Mouse (Mus musculus): ENCODE data around the gene Gpr152.

Gene Gpr152

DNA sequence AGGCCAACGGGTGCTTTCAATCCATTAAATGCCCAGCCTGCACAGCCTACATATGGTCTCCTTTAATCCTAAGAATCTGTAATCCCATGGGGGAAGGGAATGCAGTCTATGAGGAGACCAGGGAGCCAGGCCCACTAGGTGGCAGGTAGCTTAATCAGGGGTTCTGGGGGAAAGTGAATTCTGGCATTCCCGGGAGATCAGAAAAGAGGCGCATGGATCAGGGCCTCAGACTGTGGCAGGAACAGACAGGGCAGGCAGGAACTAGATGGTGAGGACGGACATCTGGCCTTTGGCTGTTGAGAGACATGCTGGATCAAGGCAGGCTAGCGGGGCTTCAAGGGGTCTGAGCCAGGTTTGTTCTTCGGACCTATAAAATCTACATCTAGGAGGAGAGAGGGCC lies 38.1 kb upstream of the Gpr152 start:
- no peaks in the 10 kb centered on the region for H3K27me3 ChIP-seq (ENCODE audit: control insufficient read depth, insufficient read depth, low read length, poor library complexity, severe bottlenecking)
- peaks cover 8% of the 10 kb centered on the region for H3K36me3 ChIP-seq (ENCODE audit: control insufficient read depth, insufficient read depth, low read length, poor library complexity, severe bottlenecking)
- no peak for DNase-seq (ENCODE audit: low read depth, low spot score)

GRCm38 (mm10) chr19:4102049-4102448 lies 37.5 kb upstream of the Gpr152 start:
- no peak for DNase-seq (ENCODE audit: low read depth, low spot score)
- Histone ChIP-seq H3K36me3 (ENCODE audit: control insufficient read depth, insufficient read depth, low read length, poor library complexity, severe bottlenecking) (peaks cover 8% of the 10 kb centered on the region), H3K27me3 (ENCODE audit: control insufficient read depth, insufficient read depth, low read length, poor library complexity, severe bottlenecking) (no peaks in the 10 kb centered on the region)

- peak; percentile 23 for DNase-seq (ENCODE audit: low read depth, low spot score)
- Histone ChIP-seq H3K36me3 (ENCODE audit: control insufficient read depth, insufficient read depth, low read length, poor library complexity, severe bottlenecking) (peaks cover 8% of the 10 kb centered on the region), H3K27me3 (ENCODE audit: control insufficient read depth, insufficient read depth, low read length, poor library complexity, severe bottlenecking) (no peaks in the 10 kb centered on the region)
These were observed 37.0 kb upstream of the Gpr152 start for GRCm38 (mm10) chr19:4102626-4103025.

DNA sequence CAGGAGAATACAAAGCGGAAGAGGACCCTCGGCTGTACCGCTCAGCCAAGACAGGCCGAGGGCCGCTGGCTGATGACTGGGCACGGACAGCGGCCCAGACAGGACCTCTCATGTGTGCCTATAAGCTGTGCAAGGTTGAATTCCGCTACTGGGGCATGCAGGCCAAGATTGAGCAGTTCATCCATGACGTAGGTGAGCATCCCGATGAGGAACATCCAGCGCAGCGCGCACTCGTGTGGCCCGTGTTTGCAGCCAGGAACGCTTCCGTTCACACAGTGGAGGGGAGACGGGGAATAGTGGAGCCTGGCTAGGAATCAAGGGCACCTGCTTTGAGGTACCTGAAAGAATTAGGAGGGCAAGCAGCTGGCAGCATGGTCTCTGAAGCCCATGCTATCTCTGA lies 36.3 kb upstream of the Gpr152 start:
- H3K36me3 ChIP-seq (ENCODE audit: control insufficient read depth, insufficient read depth, low read length, poor library complexity, severe bottlenecking): peaks cover 10% of the 10 kb centered on the region
- no peak for DNase-seq (ENCODE audit: low read depth, low spot score)
- H3K27me3 ChIP-seq (ENCODE audit: control insufficient read depth, insufficient read depth, low read length, poor library complexity, severe bottlenecking): no peaks in the 10 kb centered on the region

DNA sequence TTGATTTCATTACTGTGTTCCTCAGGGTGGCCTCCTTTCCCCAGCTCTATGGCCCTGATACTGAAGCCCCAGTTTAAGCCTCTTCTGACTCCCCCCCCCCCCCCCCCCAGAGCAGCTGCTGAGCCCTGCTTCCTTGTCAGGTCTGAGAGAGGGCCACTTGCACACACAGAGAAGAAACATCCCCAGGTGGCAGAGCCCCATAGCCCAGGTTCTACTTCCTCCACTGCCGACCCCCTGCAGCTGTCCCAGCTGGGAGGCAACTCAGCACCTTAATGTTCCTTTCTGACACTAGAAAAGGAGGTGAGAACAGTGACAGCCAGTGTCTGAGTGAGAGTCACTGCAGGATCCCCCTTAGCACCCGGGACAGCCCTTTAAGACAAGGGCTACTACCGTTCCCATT lies 35.8 kb upstream of the Gpr152 start:
- Histone ChIP-seq H3K27me3 (ENCODE audit: control insufficient read depth, insufficient read depth, low read length, poor library complexity, severe bottlenecking) (no peaks in the 10 kb centered on the region), H3K36me3 (ENCODE audit: control insufficient read depth, insufficient read depth, low read length, poor library complexity, severe bottlenecking) (peaks cover 10% of the 10 kb centered on the region)
- DNase-seq (ENCODE audit: low read depth, low spot score): no peak

DNA sequence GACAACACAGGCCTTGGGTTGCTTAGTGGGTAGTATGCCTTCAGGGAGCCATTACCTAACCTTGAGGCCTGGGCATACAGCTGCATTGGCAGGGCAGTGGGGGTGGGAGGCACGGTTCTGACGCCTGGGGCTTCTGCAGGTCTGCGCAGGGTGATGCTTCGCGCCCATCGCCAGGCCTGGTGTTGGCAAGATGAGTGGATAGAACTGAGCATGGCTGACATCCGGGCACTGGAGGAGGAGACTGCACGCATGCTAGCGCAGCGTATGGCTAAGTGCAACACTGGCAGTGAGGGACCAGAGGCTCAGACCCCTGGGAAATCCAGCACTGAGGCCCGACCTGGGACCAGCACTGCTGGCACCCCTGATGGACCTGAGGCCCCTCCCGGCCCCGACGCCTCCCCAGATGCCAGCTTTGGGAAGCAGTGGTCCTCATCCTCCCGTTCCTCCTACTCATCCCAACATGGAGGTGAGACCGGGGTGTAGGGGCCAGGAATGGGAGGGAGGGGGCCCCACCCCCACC lies 34.9 kb upstream of the Gpr152 start:
- DNase-seq (ENCODE audit: low read depth, low spot score): no peak
- peaks cover 10% of the 10 kb centered on the region for H3K36me3 ChIP-seq (ENCODE audit: control insufficient read depth, insufficient read depth, low read length, poor library complexity, severe bottlenecking)
- no peaks in the 10 kb centered on the region for H3K27me3 ChIP-seq (ENCODE audit: control insufficient read depth, insufficient read depth, low read length, poor library complexity, severe bottlenecking)

GRCm38 (mm10) chr19:4106654-4107053 lies 32.9 kb upstream of the Gpr152 start:
- DNase-seq (ENCODE audit: low read depth, low spot score): no peak
- Histone ChIP-seq H3K36me3 (ENCODE audit: control insufficient read depth, insufficient read depth, low read length, poor library complexity, severe bottlenecking) (peaks cover 11% of the 10 kb centered on the region), H3K27me3 (ENCODE audit: control insufficient read depth, insufficient read depth, low read length, poor library complexity, severe bottlenecking) (no peaks in the 10 kb centered on the region)

DNA sequence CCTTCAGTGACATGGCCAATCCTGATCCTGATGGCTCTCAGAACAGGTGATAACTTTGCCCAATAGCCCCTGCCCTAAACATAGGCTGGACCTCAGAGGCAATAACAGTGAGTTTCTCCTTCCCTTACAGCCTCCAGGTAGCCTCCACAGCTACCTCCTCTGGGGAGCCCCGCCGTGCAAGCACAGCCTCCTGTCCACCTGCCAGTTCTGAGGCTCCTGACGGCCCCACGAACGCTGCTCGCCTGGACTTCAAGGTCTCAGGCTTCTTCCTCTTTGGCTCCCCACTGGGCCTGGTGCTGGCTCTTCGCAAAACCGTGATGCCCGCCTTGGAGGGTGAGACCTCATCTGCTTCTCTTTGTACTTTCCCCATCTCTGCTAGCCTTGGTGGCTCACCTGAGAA lies 31.1 kb upstream of the Gpr152 start:
- H3K36me3 ChIP-seq (ENCODE audit: control insufficient read depth, insufficient read depth, low read length, poor library complexity, severe bottlenecking): peaks cover 15% of the 10 kb centered on the region
- H3K27me3 ChIP-seq (ENCODE audit: control insufficient read depth, insufficient read depth, low read length, poor library complexity, severe bottlenecking): no peaks in the 10 kb centered on the region
- DNase-seq (ENCODE audit: low read depth, low spot score): no peak

DNA sequence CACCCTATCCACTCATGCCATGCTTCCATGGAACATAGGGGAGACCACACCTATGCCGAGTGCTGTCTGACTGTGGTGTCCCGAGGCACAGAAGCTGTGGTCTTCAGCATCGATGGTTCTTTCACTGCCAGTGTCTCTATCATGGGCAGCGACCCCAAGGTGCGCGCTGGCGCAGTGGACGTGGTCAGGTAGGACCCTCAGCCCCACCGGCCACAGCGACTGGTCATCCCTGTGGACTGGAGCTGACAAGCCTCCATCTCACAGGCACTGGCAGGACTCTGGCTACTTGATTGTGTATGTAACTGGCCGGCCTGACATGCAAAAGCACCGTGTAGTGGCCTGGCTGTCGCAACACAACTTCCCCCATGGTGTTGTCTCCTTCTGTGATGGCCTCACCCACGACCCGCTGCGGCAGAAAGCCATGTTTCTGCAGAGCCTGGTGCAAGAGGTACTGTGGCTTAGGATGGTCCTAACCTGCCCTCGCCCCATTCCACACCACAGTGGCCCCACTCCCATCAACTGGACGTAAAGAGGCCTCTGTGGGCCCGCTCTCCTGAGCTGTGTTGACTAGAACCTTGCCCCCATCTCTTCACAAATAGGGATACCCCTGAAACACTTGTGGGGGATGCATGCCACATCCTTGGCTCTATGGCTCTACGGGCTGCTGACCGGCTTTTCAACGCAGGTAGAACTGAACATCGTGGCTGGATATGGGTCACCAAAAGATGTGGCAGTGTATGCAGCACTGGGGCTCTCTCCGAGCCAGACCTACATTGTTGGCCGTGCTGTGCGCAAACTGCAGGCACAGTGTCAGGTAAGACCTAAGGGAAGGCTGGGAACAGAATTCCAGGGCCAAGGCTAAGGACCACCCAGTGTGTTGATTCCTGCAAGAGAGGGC lies 27.3 kb upstream of the Gpr152 start:
- Histone ChIP-seq H3K36me3 (ENCODE audit: control insufficient read depth, insufficient read depth, low read length, poor library complexity, severe bottlenecking) (peaks cover 15% of the 10 kb centered on the region), H3K27me3 (ENCODE audit: control insufficient read depth, insufficient read depth, low read length, poor library complexity, severe bottlenecking) (no peaks in the 10 kb centered on the region)
- DNase-seq (ENCODE audit: low read depth, low spot score): no peak

- DNase-seq (ENCODE audit: low read depth, low spot score): no peak
- no peaks in the 10 kb centered on the region for H3K27me3 ChIP-seq (ENCODE audit: control insufficient read depth, insufficient read depth, low read length, poor library complexity, severe bottlenecking)
- H3K36me3 ChIP-seq (ENCODE audit: control insufficient read depth, insufficient read depth, low read length, poor library complexity, severe bottlenecking): peaks cover 13% of the 10 kb centered on the region
These were observed 26.3 kb upstream of the Gpr152 start for GRCm38 (mm10) chr19:4113186-4113805.

DNA sequence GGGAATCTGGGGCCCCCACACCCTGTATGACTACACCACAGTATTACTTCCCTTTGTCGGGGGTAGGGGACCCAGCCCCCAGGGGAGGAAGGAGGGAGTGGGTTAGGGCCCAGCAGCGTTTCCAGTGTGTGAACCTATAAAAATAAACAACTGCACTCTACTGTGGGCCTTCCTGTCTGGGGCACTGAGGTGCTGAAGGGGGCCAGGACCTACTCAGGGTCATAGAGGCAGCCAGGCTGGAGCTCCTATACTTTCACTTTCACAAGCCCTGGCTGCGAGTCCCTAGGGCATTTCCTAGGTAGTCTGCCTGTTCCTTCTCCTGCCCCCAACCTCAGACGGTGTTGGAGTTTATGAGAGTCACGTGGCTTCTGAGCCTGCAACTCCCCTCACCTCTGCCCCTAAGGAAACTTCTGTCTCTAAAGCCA lies 25.8 kb upstream of the Gpr152 start:
- H3K27me3 ChIP-seq (ENCODE audit: control insufficient read depth, insufficient read depth, low read length, poor library complexity, severe bottlenecking): no peaks in the 10 kb centered on the region
- H3K36me3 ChIP-seq (ENCODE audit: control insufficient read depth, insufficient read depth, low read length, poor library complexity, severe bottlenecking): peaks cover 13% of the 10 kb centered on the region
- DNase-seq (ENCODE audit: low read depth, low spot score): peak; percentile 75

GRCm38 (mm10) chr19:4114551-4114950 lies 25.0 kb upstream of the Gpr152 start:
- peaks cover 13% of the 10 kb centered on the region for H3K36me3 ChIP-seq (ENCODE audit: control insufficient read depth, insufficient read depth, low read length, poor library complexity, severe bottlenecking)
- DNase-seq (ENCODE audit: low read depth, low spot score): no peak
- H3K27me3 ChIP-seq (ENCODE audit: control insufficient read depth, insufficient read depth, low read length, poor library complexity, severe bottlenecking): no peaks in the 10 kb centered on the region

GRCm38 (mm10) chr19:4115144-4115543 lies 24.4 kb upstream of the Gpr152 start:
- DNase-seq (ENCODE audit: low read depth, low spot score): no peak
- Histone ChIP-seq H3K36me3 (ENCODE audit: control insufficient read depth, insufficient read depth, low read length, poor library complexity, severe bottlenecking) (peaks cover 13% of the 10 kb centered on the region), H3K27me3 (ENCODE audit: control insufficient read depth, insufficient read depth, low read length, poor library complexity, severe bottlenecking) (no peaks in the 10 kb centered on the region)

DNA sequence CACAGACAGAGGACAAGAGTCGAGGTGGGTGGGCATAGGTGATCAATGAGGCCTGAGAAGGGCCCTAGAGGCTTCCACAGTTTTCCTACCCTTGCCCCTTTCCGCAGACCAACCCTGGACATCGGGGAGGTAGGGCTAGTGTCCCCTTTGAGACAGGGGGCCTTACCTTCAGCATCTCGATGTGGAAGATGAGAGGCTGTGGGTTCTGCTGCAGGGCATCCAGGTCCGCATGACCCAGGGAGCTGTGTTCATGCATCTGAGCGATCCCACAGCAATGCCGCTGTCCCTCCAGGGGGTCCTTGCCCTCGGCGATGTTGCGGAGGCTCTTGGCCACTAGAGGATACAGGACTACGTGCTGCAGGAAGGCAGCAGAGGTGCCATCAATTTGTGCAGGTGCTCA lies 23.8 kb upstream of the Gpr152 start:
- DNase-seq (ENCODE audit: low read depth, low spot score): no peak
- no peaks in the 10 kb centered on the region for H3K27me3 ChIP-seq (ENCODE audit: control insufficient read depth, insufficient read depth, low read length, poor library complexity, severe bottlenecking)

GRCm38 (mm10) chr19:4117006-4117405 lies 22.6 kb upstream of the Gpr152 start:
- H3K27me3 ChIP-seq (ENCODE audit: control insufficient read depth, insufficient read depth, low read length, poor library complexity, severe bottlenecking): no peaks in the 10 kb centered on the region
- DNase-seq (ENCODE audit: low read depth, low spot score): peak; percentile 60
- peaks cover 10% of the 10 kb centered on the region for H3K36me3 ChIP-seq (ENCODE audit: control insufficient read depth, insufficient read depth, low read length, poor library complexity, severe bottlenecking)

More for the DNA sequence above, 23.8 kb upstream of the Gpr152 start:
- H3K36me3 ChIP-seq (ENCODE audit: control insufficient read depth, insufficient read depth, low read length, poor library complexity, severe bottlenecking): peaks cover 13% of the 10 kb centered on the region

Data from splenic B cell, adult 2 months (primary cell).